ENCODE assay signal across 10 mouse cellular contexts in the genomic region with DNA sequence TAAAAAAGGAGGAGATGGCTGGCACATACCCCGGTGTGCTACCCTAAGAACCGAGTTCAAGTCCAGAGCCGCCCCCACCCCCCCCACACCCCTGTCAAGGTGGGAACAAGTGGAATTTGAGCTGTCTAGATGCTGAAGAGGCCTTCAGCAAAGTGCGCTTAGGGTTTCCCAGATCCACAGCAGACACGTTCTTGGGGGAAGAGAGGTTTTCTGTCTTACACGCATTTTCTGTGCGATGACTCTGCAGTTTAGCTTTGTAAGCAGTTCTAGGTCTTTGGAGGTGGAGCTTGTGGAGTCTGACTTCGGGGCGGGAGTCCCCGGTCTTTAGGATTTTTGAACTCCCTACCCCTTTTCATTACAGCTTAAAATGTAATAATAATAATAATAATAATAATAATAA. TPM values are rescaled to one million over a fixed set of nuclear protein-coding genes. Genes with fewer than 3 reads are reported as not detected.
DNase-seq lines count a peak whose midpoint lies in the region; ATAC-seq and TF ChIP-seq lines count a peak whose summit lies in the region.
"Had no signal": no experiment of that assay in that cellular context is flagged by ENCODE, and none has a peak within 500 bp of the region (broad histone marks: within the 10 kb centered on the region; RNA-seq: fewer than 3 reads in every experiment).

A gene (minus strand): TSS at position 260 of the 400 bp plus-strand sequence.

- no peaks in the 10 kb centered on the region for H3K9me3 ChIP-seq in kidney, postnatal 0 days (replicated peaks; ENCODE audit: low read length)
- no peaks in the 10 kb centered on the region for H3K9me3 ChIP-seq in embryonic facial prominence, embryonic 11.5 days (replicated peaks; ENCODE audit: control insufficient read depth, low read length)
- no peaks in the 10 kb centered on the region for H3K9me3 ChIP-seq in hindbrain, embryonic 15.5 days
- no peaks in the 10 kb centered on the region for H3K9me3 ChIP-seq in midbrain, embryonic 16.5 days (replicated peaks; ENCODE audit: control insufficient read depth, low read length, poor library complexity, severe bottlenecking)

- TF ChIP-seq CTCF in kidney, postnatal 0 days (IDR thresholded peaks at IDR 0.05; ENCODE audit: low read depth), result no peak

- 0 out of 2 replicates have a peak, but pooled peaks cover 4% of the 10 kb centered on the region for H3K4me1 ChIP-seq in kidney, postnatal 0 days (replicated peaks; ENCODE audit: insufficient read depth, low read length)
- H3K4me1 ChIP-seq in embryonic facial prominence, embryonic 11.5 days (ENCODE audit: control insufficient read depth, insufficient read depth, low read length), result peaks cover 4% of the 10 kb centered on the region; the same call in 1 of the 2 replicates
- H3K4me1 ChIP-seq in hindbrain, embryonic 15.5 days (replicated peaks), result peaks cover 16% of the 10 kb centered on the region
- peaks cover 9% of the 10 kb centered on the region for H3K4me1 ChIP-seq in midbrain, embryonic 16.5 days (ENCODE audit: control insufficient read depth, insufficient read depth, low read length)

- no peaks in the 10 kb centered on the region for H3K36me3 ChIP-seq in kidney, postnatal 0 days (ENCODE audit: insufficient read depth, low read length)
- no peaks in the 10 kb centered on the region for H3K36me3 ChIP-seq in embryonic facial prominence, embryonic 11.5 days (replicated peaks; ENCODE audit: control insufficient read depth, insufficient read depth, low read depth, low read length)
- no peaks in the 10 kb centered on the region for H3K36me3 ChIP-seq in hindbrain, embryonic 15.5 days
- H3K36me3 ChIP-seq in midbrain, embryonic 16.5 days (ENCODE audit: control insufficient read depth, insufficient read depth, low read length), result no peaks in the 10 kb centered on the region

- peak within 1 kb of the TSS; percentile 40 for H3K4me2 ChIP-seq in kidney, postnatal 0 days (ENCODE audit: low read length)
- peak within 1 kb of the TSS; percentile 41 for H3K4me2 ChIP-seq in embryonic facial prominence, embryonic 11.5 days (ENCODE audit: low read depth, low read length)
- H3K4me2 ChIP-seq in hindbrain, embryonic 15.5 days, result peak within 1 kb of the TSS; percentile 71
- peak within 1 kb of the TSS; percentile 59 for H3K4me2 ChIP-seq in midbrain, embryonic 16.5 days (ENCODE audit: low read length)

- no peak within 1 kb of the TSS for H3K27ac ChIP-seq in kidney, postnatal 0 days
- no peak within 1 kb of the TSS for H3K27ac ChIP-seq in embryonic facial prominence, embryonic 11.5 days (replicated peaks; ENCODE audit: low read depth, low read length)
- H3K27ac ChIP-seq in hindbrain, embryonic 15.5 days (replicated peaks), result no peak within 1 kb of the TSS
- H3K27ac ChIP-seq in midbrain, embryonic 16.5 days (ENCODE audit: low read length), result no peak within 1 kb of the TSS

- no peak within 1 kb of the TSS; the same call in 1 of the 2 replicates for H3K4me3 ChIP-seq in kidney, postnatal 0 days (replicated peaks; ENCODE audit: low read depth, low read length)
- no peak within 1 kb of the TSS for H3K4me3 ChIP-seq in embryonic facial prominence, embryonic 11.5 days (ENCODE audit: low read depth, low read length)
- H3K4me3 ChIP-seq in hindbrain, embryonic 15.5 days, result peak within 1 kb of the TSS; percentile 35
- H3K4me3 ChIP-seq in midbrain, embryonic 16.5 days (ENCODE audit: low read depth, low read length), result peak within 1 kb of the TSS; percentile 28

- H3K9ac ChIP-seq in kidney, postnatal 0 days (ENCODE audit: low read depth, low read length), result no peak within 1 kb of the TSS
- H3K9ac ChIP-seq in embryonic facial prominence, embryonic 11.5 days (replicated peaks; ENCODE audit: low read length), result no peak within 1 kb of the TSS
- H3K9ac ChIP-seq in hindbrain, embryonic 15.5 days, result peak within 1 kb of the TSS; percentile 25
- peak within 1 kb of the TSS; percentile 50 for H3K9ac ChIP-seq in midbrain, embryonic 16.5 days (ENCODE audit: low read depth, low read length)

- DNase-seq in kidney, postnatal 0 days (ENCODE audit: low spot score), result no peak
- DNase-seq in kidney, adult 18-20 months, result no peak
- no peak for DNase-seq in embryonic facial prominence, embryonic 11.5 days (ENCODE audit: low spot score)
- DNase-seq in cerebellum, postnatal 14 days, result no peak
- no peak for DNase-seq in spleen, postnatal 10 days (ENCODE audit: low spot score in 2 of 2)
- DNase-seq in spleen, postnatal 4 days (ENCODE audit: low spot score in 2 of 2), result no peak
- DNase-seq: adrenal gland, adult 8-10 months had no signal

- peaks cover 23% of the 10 kb centered on the region for H3K27me3 ChIP-seq in kidney, postnatal 0 days (ENCODE audit: insufficient read depth, low read length)
- H3K27me3 ChIP-seq in embryonic facial prominence, embryonic 11.5 days (ENCODE audit: control insufficient read depth, insufficient read depth, low read length), result peaks cover 26% of the 10 kb centered on the region
- H3K27me3 ChIP-seq in hindbrain, embryonic 15.5 days, result peaks cover 34% of the 10 kb centered on the region
- peaks cover 19% of the 10 kb centered on the region for H3K27me3 ChIP-seq in midbrain, embryonic 16.5 days (ENCODE audit: control insufficient read depth, insufficient read depth, low read depth, low read length)

- ATAC-seq in kidney, postnatal 0 days (replicated peaks; ENCODE audit: low FRiP score, low read depth), result no peak
- ATAC-seq in embryonic facial prominence, embryonic 11.5 days (replicated peaks; ENCODE audit: insufficient number of reproducible peaks, low FRiP score, low TSS enrichment, low read depth), result no peak
- ATAC-seq in hindbrain, embryonic 15.5 days (ENCODE audit: low FRiP score, low read depth), result no peak
- no peak for ATAC-seq in midbrain, embryonic 16.5 days

- WGBS in kidney, postnatal 0 days, result 32% methylated on average over 10 of the region's 10 CpGs
- 30% methylated on average over 10 of the region's 10 CpGs for WGBS in embryonic facial prominence, embryonic 11.5 days
- 29% methylated on average over 10 of the region's 10 CpGs for WGBS in hindbrain, embryonic 15.5 days
- WGBS in midbrain, embryonic 16.5 days, result 30% methylated on average over 10 of the region's 10 CpGs

RNA-seq across cellular contexts. Expression of the gene that starts here (rescaled TPM):
- polyA plus RNA-seq in kidney, postnatal 0 days (2015; fragmentation: Nextera tagmentation; extraction: Ambion mirVana), result not detected in 2 replicates
- polyA plus RNA-seq in embryonic facial prominence, embryonic 11.5 days (2014; fragmentation: Nextera tagmentation; extraction: Ambion mirVana), result not detected in 2 replicates
- 0.29 and 0.33 TPM in 2 replicates for polyA plus RNA-seq in hindbrain, embryonic 15.5 days (2015; fragmentation: Nextera tagmentation; extraction: Ambion mirVana)
- polyA plus RNA-seq in midbrain, embryonic 16.5 days (2015; fragmentation: Nextera tagmentation; extraction: Ambion mirVana), result 0.26 TPM in 1 of 2 replicates, not detected in the other
- polyA plus RNA-seq: heart, embryonic 16.5 days had no signal

Comparison
In these comparisons a context has a peak if more than half of its experiments do, and no peak if none do; other contexts are left out.
1. H3K4me3 ChIP-seq: peak in hindbrain, embryonic 15.5 days (single experiment) and midbrain, embryonic 16.5 days (single experiment); none in kidney, postnatal 0 days (single experiment) and embryonic facial prominence, embryonic 11.5 days (single experiment).
2. H3K9ac ChIP-seq: peak in hindbrain, embryonic 15.5 days (single experiment) and midbrain, embryonic 16.5 days (single experiment); none in kidney, postnatal 0 days (single experiment) and embryonic facial prominence, embryonic 11.5 days (single experiment).
3. Peak in every context shown above with its lines, with median percentiles within 50 percentile points of each other: H3K4me2 ChIP-seq.